Mouse (Mus musculus) heart, embryonic 12.5 days (tissue): ENCODE data around the gene Ampd1. TPM values are rescaled to one million over a fixed set of nuclear protein-coding genes. Genes with fewer than 3 reads are reported as not detected.

ENCODE experiments used
- polyA plus RNA-seq: library from polyadenylated mRNA; unstranded; fragments of >200 nt; fragmentation: Nextera tagmentation; extraction: Ambion mirVana; gene quantifications from 2 replicates; pipeline ENCODE4 v1.2.1, GENCODE M21; 2016

The Ampd1 gene
- polyA plus RNA-seq, 1 experiment from 2014 or later: not detected

Other genes starting within 250 kb of the Ampd1 start
- gene Sycp1, start 137.9 kb upstream of the Ampd1 start, polyA plus RNA-seq: not detected in 2 replicates
- gene Nr1h5, start 109.9 kb upstream of the Ampd1 start, polyA plus RNA-seq: 0.14 and 0.40 TPM in 2 replicates
- 78.6 and 92.4 TPM in 2 replicates for gene Sike1, start 78.3 kb upstream of the Ampd1 start, polyA plus RNA-seq
- gene Csde1, start 53.6 kb upstream of the Ampd1 start, polyA plus RNA-seq: 341 and 357 TPM in 2 replicates
- 93.4 and 93.7 TPM in 2 replicates for gene Nras, start 15.7 kb upstream of the Ampd1 start, polyA plus RNA-seq
- gene Dennd2c, start 28.6 kb downstream of the Ampd1 start, polyA plus RNA-seq: 5.1 and 5.9 TPM in 2 replicates
- 142 and 148 TPM in 2 replicates for gene Bcas2, start 97.6 kb downstream of the Ampd1 start, polyA plus RNA-seq
- gene Trim33, start 205.3 kb downstream of the Ampd1 start, polyA plus RNA-seq: 17.4 and 19.8 TPM in 2 replicates